Mouse (Mus musculus) MEL (cell line): ENCODE results near the gene Medag. TPM values are rescaled to one million over a fixed set of nuclear protein-coding genes. Genes with fewer than 3 reads are reported as not detected.

ENCODE experiments used
- DNase-seq: peaks from one replicate; pipeline ENCODE4 v3.0.0; 2011; ENCODE audit warnings: low read depth, low spot score
- H3K27ac ChIP-seq: 2 replicates; pipeline ENCODE4 v1.5.1; 2012; ENCODE audit warnings: low read depth, mild to moderate bottlenecking, control low read depth, low read length, moderate library complexity; ENCODE audit not compliant: control insufficient read depth
- H3K27me3 ChIP-seq, 2 experiments: fragments of 150-350 bp in 1 of 2; sonication (generic) in 1 of 2; 2 replicates each; pipeline ENCODE4 v1.6.1; 2012; ENCODE audit warnings: low read length in 2 of 2, mild to moderate bottlenecking in 2 of 2, improper control_type of control experiment in 1 of 2, moderate library complexity in 1 of 2; ENCODE audit not compliant: insufficient read depth in 2 of 2, control insufficient read depth in 1 of 2
- H3K36me3 ChIP-seq, 2 experiments: 2 replicates each; pipeline ENCODE4 v1.6.1; 2012 to 2014; ENCODE audit warnings: low read length in 2 of 2, improper control_type of control experiment in 1 of 2, inconsistent platforms in 1 of 2, mild to moderate bottlenecking in 1 of 2; ENCODE audit not compliant: insufficient read depth in 2 of 2, control insufficient read depth in 1 of 2
- H3K4me1 ChIP-seq, 2 experiments: fragments of 150-350 bp in 1 of 2; sonication (generic) in 1 of 2; 2 replicates each; pipeline ENCODE4 v1.6.1; 2012; ENCODE audit warnings: low read length in 2 of 2, improper control_type of control experiment in 1 of 2, mild to moderate bottlenecking in 1 of 2; ENCODE audit not compliant: insufficient read depth in 2 of 2, control insufficient read depth in 1 of 2
- H3K4me3 ChIP-seq, 2 experiments: fragments of 150-350 bp in 1 of 2; sonication (generic) in 1 of 2; 2 replicates each; pipeline ENCODE4 v1.5.1; 2012; ENCODE audit warnings: low read depth in 2 of 2, low read length in 2 of 2, mild to moderate bottlenecking in 2 of 2, moderate library complexity in 2 of 2, control low read depth in 1 of 2, improper control_type of control experiment in 1 of 2; ENCODE audit not compliant: control insufficient read depth in 1 of 2, insufficient read depth in 1 of 2
- H3K79me2 ChIP-seq: 2 replicates; pipeline ENCODE4 v1.6.1; 2012; ENCODE audit warnings: mild to moderate bottlenecking, low read length, moderate library complexity; ENCODE audit not compliant: control insufficient read depth, poor library complexity, insufficient read depth
- H3K9ac ChIP-seq: 2 replicates; pipeline ENCODE4 v1.6.1; 2012; ENCODE audit warnings: low read depth, mild to moderate bottlenecking, control low read depth, low read length, moderate library complexity; ENCODE audit not compliant: control insufficient read depth, poor library complexity, severe bottlenecking
- H3K9me3 ChIP-seq: fragments of 150-350 bp; sonication (generic); replicated peaks from 2 replicates; pipeline ENCODE4 v1.6.1; 2012; ENCODE audit warnings: mild to moderate bottlenecking, low read length, improper control_type of control experiment, moderate library complexity; ENCODE audit not compliant: insufficient read depth
- CHD1 ChIP-seq: IDR thresholded peaks from 2 replicates; pipeline ENCODE4 v1.6.1; 2012; ENCODE audit warnings: low read depth, mild to moderate bottlenecking, inconsistent platforms, low read length, improper control_type of control experiment
- CHD2 ChIP-seq: IDR thresholded peaks from 2 replicates; pipeline ENCODE4 v1.6.1; 2011; ENCODE audit warnings: low read length, improper control_type of control experiment
- CTCF ChIP-seq, 3 experiments: IDR thresholded peaks in 2 of 3; conservative IDR thresholded peaks in 1 of 3; 2 replicates each; pipeline ENCODE4 v1.5.1; 2011 to 2012; ENCODE audit warnings: low read length in 3 of 3, low read depth in 2 of 3, mild to moderate bottlenecking in 2 of 3, improper control_type of control experiment in 1 of 3, inconsistent platforms in 1 of 3, mixed read lengths in 1 of 3, moderate library complexity in 1 of 3; ENCODE audit not compliant: control insufficient read depth in 1 of 3, insufficient read depth in 1 of 3, poor library complexity in 1 of 3, severe bottlenecking in 1 of 3
- ETS1 ChIP-seq: IDR thresholded peaks from 2 replicates; pipeline ENCODE4 v1.6.1; 2012; ENCODE audit warnings: low read depth, mild to moderate bottlenecking, inconsistent platforms, low read length, improper control_type of control experiment, moderate library complexity
- GATA1 ChIP-seq: IDR thresholded peaks from 2 replicates; pipeline ENCODE4 v1.6.1; 2011; ENCODE audit warnings: low read depth, low read length, improper control_type of control experiment
- HCFC1 ChIP-seq: IDR thresholded peaks from 2 replicates; pipeline ENCODE4 v1.6.1; 2012; ENCODE audit warnings: low read depth, mild to moderate bottlenecking, inconsistent platforms, low read length, improper control_type of control experiment, moderate library complexity
- JUND ChIP-seq: IDR thresholded peaks from 2 replicates; pipeline ENCODE4 v1.6.1; 2011; ENCODE audit warnings: low read depth, mild to moderate bottlenecking, improper control_type of control experiment, low read length
- MAFK ChIP-seq: IDR thresholded peaks from 2 replicates; pipeline ENCODE4 v1.6.1; 2011; ENCODE audit warnings: low read depth, mild to moderate bottlenecking, low read length, improper control_type of control experiment, borderline replicate concordance
- MAZ ChIP-seq: IDR thresholded peaks from 2 replicates; pipeline ENCODE4 v1.6.1; 2012; ENCODE audit warnings: low read depth, mild to moderate bottlenecking, inconsistent platforms, low read length, improper control_type of control experiment
- MEF2A ChIP-seq: IDR thresholded peaks from 2 replicates; pipeline ENCODE4 v1.6.1; 2014; ENCODE audit warnings: low read depth, mild to moderate bottlenecking, inconsistent platforms, low read length, improper control_type of control experiment; ENCODE audit not compliant: poor library complexity, insufficient replicate concordance, severe bottlenecking; ENCODE audit errors: extremely low read depth
- MXI1 ChIP-seq: IDR thresholded peaks from 2 replicates; pipeline ENCODE4 v1.6.1; 2011; ENCODE audit warnings: mild to moderate bottlenecking, low read depth, low read length, improper control_type of control experiment
- NELFE ChIP-seq: IDR thresholded peaks from 2 replicates; pipeline ENCODE4 v1.6.1; 2011; ENCODE audit warnings: low read depth, low read length, improper control_type of control experiment
- POLR2A ChIP-seq, 2 experiments: IDR thresholded peaks; 2 replicates each; pipeline ENCODE4 v1.6.1; 2011 to 2012; ENCODE audit warnings: low read length in 2 of 2, mild to moderate bottlenecking in 2 of 2, control low read depth in 1 of 2, improper control_type of control experiment in 1 of 2, low read depth in 1 of 2, moderate library complexity in 1 of 2; ENCODE audit not compliant: control insufficient read depth in 1 of 2, insufficient read depth in 1 of 2, poor library complexity in 1 of 2
- POLR2AphosphoS2 ChIP-seq: IDR thresholded peaks from 2 replicates; pipeline ENCODE4 v1.6.1; 2011; ENCODE audit warnings: low read length, improper control_type of control experiment
- RCOR1 ChIP-seq: IDR thresholded peaks from 2 replicates; pipeline ENCODE4 v1.6.1; 2012; ENCODE audit warnings: low read depth, mild to moderate bottlenecking, inconsistent platforms, low read length, improper control_type of control experiment
- SIN3A ChIP-seq: IDR thresholded peaks from 2 replicates; pipeline ENCODE4 v1.6.1; 2012; ENCODE audit warnings: low read length, improper control_type of control experiment, inconsistent platforms
- TAL1 ChIP-seq: IDR thresholded peaks from 2 replicates; pipeline ENCODE4 v1.6.1; 2012; ENCODE audit warnings: mild to moderate bottlenecking, inconsistent platforms, low read length, moderate library complexity, mixed read lengths
- TBP ChIP-seq: IDR thresholded peaks from 2 replicates; pipeline ENCODE4 v1.8.0; 2011; ENCODE audit warnings: low read depth, low read length, improper control_type of control experiment
- USF1 ChIP-seq: IDR thresholded peaks from 2 replicates; pipeline ENCODE4 v1.6.1; 2014; ENCODE audit warnings: low read depth, mild to moderate bottlenecking, inconsistent platforms, low read length, improper control_type of control experiment, moderate library complexity
- USF2 ChIP-seq, 2 experiments: IDR thresholded peaks; 2 replicates each; pipeline ENCODE4 v1.6.1; 2011 to 2012; ENCODE audit warnings: improper control_type of control experiment in 2 of 2, low read length in 2 of 2, borderline replicate concordance in 1 of 2, inconsistent platforms in 1 of 2, low read depth in 1 of 2, mild to moderate bottlenecking in 1 of 2; ENCODE audit not compliant: insufficient read depth in 1 of 2
- ZC3H11A ChIP-seq: IDR thresholded peaks from 2 replicates; pipeline ENCODE4 v1.6.1; 2012; ENCODE audit warnings: low read depth, mild to moderate bottlenecking, inconsistent platforms, low read length, improper control_type of control experiment
- ZKSCAN1 ChIP-seq: IDR thresholded peaks from 2 replicates; pipeline ENCODE4 v1.6.1; 2012; ENCODE audit warnings: low read depth, mild to moderate bottlenecking, inconsistent platforms, low read length, improper control_type of control experiment, moderate library complexity
- ZMIZ1 ChIP-seq: IDR thresholded peaks from 2 replicates; pipeline ENCODE4 v1.6.1; 2012; ENCODE audit warnings: low read depth, mild to moderate bottlenecking, inconsistent platforms, low read length, improper control_type of control experiment, moderate library complexity
- polyA plus RNA-seq, 2 experiments: library from polyadenylated mRNA; stranded (reverse) in 1 of 2; unstranded in 1 of 2; fragments of >175 nt in 1 of 2; fragments of >200 nt in 1 of 2; gene quantifications; 2 replicates each; pipeline versions ENCODE4 v1.2.1 to v1.2.4; 2012; ENCODE audit warnings: low replicate concordance in 2 of 2, low read depth in 1 of 2; ENCODE audit not compliant: insufficient read length in 2 of 2, insufficient read depth in 1 of 2, missing spikeins in 1 of 2
- total RNA-seq: library from RNA; depleted of rRNA; stranded (reverse); fragments of 300-350 nt; gene quantifications from 2 replicates; pipeline ENCODE4 v1.2.3, GENCODE M21; 2012

Medag gene
- total and polyA plus RNA-seq, 3 experiments: not detected

- Histone ChIP-seq H3K4me3 (no peak overlapping the region), H3K79me2 (no peaks in the 10 kb centered on the region), H3K36me3 (peaks cover 0 to 2% of the 10 kb centered on the region in 2 experiments; a peak in 1 of 4 replicates), H3K4me1 (no peaks in the 10 kb centered on the region), H3K9me3 (no peaks in the 10 kb centered on the region), H3K9ac (no peak overlapping the region), H3K27ac (no peak overlapping the region), H3K27me3 (peaks cover 2 to 5% of the 10 kb centered on the region in 2 experiments; a peak in 2 of 4 replicates)
- no peak for TF ChIP-seq JUND
- no peak for TF ChIP-seq NELFE
- no peak for TF ChIP-seq POLR2A (IDR thresholded peaks at IDR 0.05; ENCODE audit: control insufficient read depth in 1 of 2, insufficient read depth in 1 of 2, low read depth in 1 of 2, low read length in 2 of 2, poor library complexity in 1 of 2)
- TF ChIP-seq MXI1: no peak
- TF ChIP-seq TAL1: no peak
- TF ChIP-seq TBP: no peak
- TF ChIP-seq ZKSCAN1: no peak
- TF ChIP-seq CTCF (IDR thresholded peaks at IDR 0.05 in 2 of 3, conservative IDR thresholded peaks at IDR 0.05 in 1 of 3; ENCODE audit: control insufficient read depth in 1 of 3, insufficient read depth in 1 of 3, low read depth in 2 of 3, low read length in 3 of 3, poor library complexity in 1 of 3, severe bottlenecking in 1 of 3): no peak
- no peak for TF ChIP-seq USF1
- TF ChIP-seq CHD1: no peak
- TF ChIP-seq MAFK: no peak
- no peak for TF ChIP-seq ZMIZ1
- no peak for TF ChIP-seq GATA1
- TF ChIP-seq MEF2A: no peak
- DNase-seq: no peak
These were observed 25.2 kb upstream of the Medag start for GRCm38 (mm10) chr5:149386294-149386850.

- no peak for TF ChIP-seq ZMIZ1
- TF ChIP-seq RCOR1: no peak
- TF ChIP-seq POLR2AphosphoS2: no peak
- no peak for TF ChIP-seq MAZ
- TF ChIP-seq HCFC1: no peak
- TF ChIP-seq USF2 (IDR thresholded peaks at IDR 0.05; ENCODE audit: borderline replicate concordance in 1 of 2, insufficient read depth in 1 of 2, low read depth in 1 of 2, low read length in 2 of 2): no peak
- no peak for TF ChIP-seq CHD2
- no peak for TF ChIP-seq ETS1
- no peak for TF ChIP-seq SIN3A
- no peak for TF ChIP-seq ZC3H11A
- TF ChIP-seq ZKSCAN1: no peak
- TF ChIP-seq MXI1: no peak
- peaks cover 0 to 3% of the 10 kb centered on the region in 2 experiments; a peak in 1 of 4 replicates for H3K27me3 ChIP-seq
- DNase-seq: no peak
- H3K36me3 ChIP-seq: peaks cover 0 to 4% of the 10 kb centered on the region in 2 experiments; a peak in 1 of 4 replicates
- peaks cover 3 to 5% of the 10 kb centered on the region in 2 experiments; a peak in 3 of 4 replicates for H3K4me1 ChIP-seq
- no peak overlapping the region for H3K9ac ChIP-seq
- no peaks in the 10 kb centered on the region for H3K79me2 ChIP-seq
- no peak overlapping the region for H3K4me3 ChIP-seq
- no peaks in the 10 kb centered on the region for H3K9me3 ChIP-seq
- no peak overlapping the region for H3K27ac ChIP-seq
These were observed 22.6 kb upstream of the Medag start for GRCm38 (mm10) chr5:149388947-149389346.
